Mouse (Mus musculus) kidney, embryonic 16.5 days (tissue): ENCODE measurements at regions not wholly inside any gene's neighbourhood (a gene's known extent, or its start where the extent isn't known, plus 50 kb on each side); places are given as distances from the start of the nearest gene placed in this dataset.

Experiments
- ATAC-seq: fragments of 200-750 bp; cut with Nextera tagmentation; 2 replicates; pipeline ENCODE4 v1.8.0; 2017; ENCODE audit warnings: moderate TSS enrichment; ENCODE audit not compliant: low FRiP score, low TSS enrichment
- H3K27ac ChIP-seq: fragments of 300-500 bp; sonication (generic); 2 replicates; pipeline ENCODE4 v1.5.1; 2014; ENCODE audit warnings: low read length
- H3K27me3 ChIP-seq: fragments of 300-500 bp; sonication (generic); 2 replicates; pipeline ENCODE4 v1.6.1; 2014; ENCODE audit warnings: low read length, control low read depth, mixed read lengths; ENCODE audit not compliant: insufficient read depth
- H3K36me3 ChIP-seq: fragments of 300-500 bp; sonication (generic); 2 replicates; pipeline ENCODE4 v1.6.1; 2014; ENCODE audit warnings: low read length, control low read depth, mixed read lengths; ENCODE audit not compliant: insufficient read depth
- H3K4me1 ChIP-seq: fragments of 300-500 bp; sonication (generic); 2 replicates; pipeline ENCODE4 v1.6.1; 2014; ENCODE audit warnings: low read length, control low read depth, mixed read lengths; ENCODE audit not compliant: insufficient read depth
- H3K4me2 ChIP-seq: fragments of 300-500 bp; sonication (generic); replicated peaks from 2 replicates; pipeline ENCODE4 v1.6.1; 2014; ENCODE audit warnings: low read depth, low read length
- H3K4me3 ChIP-seq: fragments of 300-500 bp; sonication (generic); 2 replicates; pipeline ENCODE4 v1.5.1; 2014; ENCODE audit warnings: mild to moderate bottlenecking, low read length
- H3K9ac ChIP-seq: fragments of 300-500 bp; sonication (generic); replicated peaks from 2 replicates; pipeline ENCODE4 v1.6.1; 2014; ENCODE audit warnings: low read length
- H3K9me3 ChIP-seq: fragments of 300-500 bp; sonication (generic); 2 replicates; pipeline ENCODE4 v1.6.1; 2016; ENCODE audit warnings: low read length, control low read depth
- WGBS: fragments of 180-500 bp; shearing (Covaris S2); extraction: QIAGEN DNeasy Blood & Tissue Kit; methylation state at CpG from one replicate; pipeline ENCODE4 v1.1.7; 2014; 5-methylcytosine and 5-hydroxymethylcytosine counted together

- Histone ChIP-seq H3K4me2 (peak overlapping the region; percentile 47), H3K9me3 (no peaks in the 10 kb centered on the region), H3K36me3 (no peaks in the 10 kb centered on the region), H3K4me1 (peaks cover 22% of the 10 kb centered on the region), H3K4me3 (peak overlapping the region; percentile 35), H3K9ac (peak overlapping the region; percentile 59), H3K27me3 (no peaks in the 10 kb centered on the region), H3K27ac (peak overlapping the region; percentile 6)
- 5% methylated on average over 25 of the region's 25 CpGs for WGBS
- peak; percentile 86 for ATAC-seq
Observed at GRCm38 (mm10) chr13:59971231-59972092, 148.5 kb upstream of the Tut7 start.

DNA sequence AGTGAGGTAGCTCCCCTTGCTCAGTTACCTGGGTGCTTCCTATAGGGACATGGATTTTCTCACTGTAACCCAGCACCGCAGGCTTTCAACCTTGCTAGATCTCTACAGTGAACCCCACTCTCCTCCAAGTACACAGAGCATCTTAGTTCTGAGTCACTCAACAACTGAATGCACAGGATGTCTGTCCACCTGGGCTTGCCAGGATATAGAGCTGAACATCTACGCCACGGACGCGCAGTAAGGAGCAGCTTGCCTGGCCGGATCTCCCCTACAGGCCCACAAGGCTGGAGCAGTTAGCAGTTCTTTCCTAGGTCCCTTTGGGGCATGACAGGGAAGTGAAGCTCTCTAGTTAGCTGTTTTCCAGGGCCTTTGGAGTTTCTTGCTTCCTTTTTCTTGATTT is 147.5 kb upstream of the Tut7 start:
- Histone ChIP-seq H3K9me3 (no peaks in the 10 kb centered on the region), H3K27me3 (no peaks in the 10 kb centered on the region), H3K27ac (no peak overlapping the region), H3K4me3 (no peak overlapping the region), H3K4me2 (no peak overlapping the region), H3K4me1 (peaks cover 23% of the 10 kb centered on the region), H3K36me3 (no peaks in the 10 kb centered on the region), H3K9ac (peak overlapping the region; percentile 59; the same call in 1 of the 2 replicates)
- WGBS: 57% methylated on average over 6 of the region's 6 CpGs
- no peak for ATAC-seq

DNA sequence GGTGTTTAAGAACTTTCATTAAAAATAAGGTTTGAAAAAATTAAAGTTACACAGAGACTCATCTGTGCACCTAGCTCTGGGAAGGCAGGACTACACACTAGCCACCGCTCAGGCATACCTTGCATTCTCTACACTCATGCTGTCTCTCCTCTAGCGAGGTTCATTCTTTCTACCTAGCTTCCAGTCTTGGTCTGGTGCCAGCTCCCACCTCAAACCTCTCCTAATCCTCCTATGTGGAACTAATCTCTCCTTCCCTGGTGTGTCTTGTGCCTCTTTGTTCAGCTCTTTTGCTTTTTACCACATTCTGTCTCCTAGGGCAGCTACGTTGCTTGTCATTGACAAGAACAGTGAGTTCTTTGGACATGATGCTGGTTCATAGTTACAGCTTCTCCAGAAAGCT is 146.5 kb upstream of the Tut7 start:
- no peak for ATAC-seq
- Histone ChIP-seq H3K4me3 (no peak overlapping the region), H3K9ac (no peak overlapping the region), H3K36me3 (no peaks in the 10 kb centered on the region), H3K27ac (no peak overlapping the region), H3K27me3 (no peaks in the 10 kb centered on the region), H3K4me1 (peaks cover 23% of the 10 kb centered on the region), H3K4me2 (no peak overlapping the region), H3K9me3 (no peaks in the 10 kb centered on the region)
- 80% methylated on average over 3 of the region's 3 CpGs for WGBS

DNA sequence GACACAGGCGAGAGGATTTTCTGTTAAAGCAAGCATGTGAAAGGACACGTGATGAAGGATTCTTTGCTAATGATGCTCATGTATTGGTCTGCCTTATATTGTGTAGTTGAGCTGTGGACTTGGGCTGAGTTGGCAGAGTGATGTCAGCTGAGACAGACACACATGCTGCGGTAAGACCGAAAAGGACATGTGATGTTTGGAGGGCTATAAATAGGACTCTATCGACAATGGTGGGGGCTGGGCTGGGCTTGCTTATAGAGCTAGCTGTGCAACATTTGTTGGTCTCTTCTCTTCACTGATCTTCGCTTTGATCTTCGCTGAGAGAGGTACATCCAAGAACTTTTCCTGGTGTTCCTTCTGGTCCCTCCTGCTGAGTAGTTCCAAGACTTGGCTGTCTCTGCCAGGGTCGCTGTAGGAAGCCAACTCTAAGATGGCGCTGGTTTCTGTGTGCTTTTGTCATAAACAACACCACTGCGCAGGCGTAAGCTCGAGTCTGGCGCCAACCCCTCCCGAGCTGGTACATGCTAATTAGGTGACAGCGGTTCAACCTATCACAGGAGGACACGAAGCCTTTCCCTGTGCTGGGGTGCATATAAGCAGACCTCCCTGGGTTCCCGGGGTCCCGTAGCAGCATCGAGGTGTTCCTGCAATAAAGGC is 145.8 kb upstream of the Tut7 start:
- 92% methylated on average over 19 of the region's 19 CpGs for WGBS
- Histone ChIP-seq H3K4me2 (no peak overlapping the region), H3K27me3 (no peaks in the 10 kb centered on the region), H3K4me1 (peaks cover 23% of the 10 kb centered on the region), H3K4me3 (no peak overlapping the region), H3K27ac (no peak overlapping the region), H3K36me3 (no peaks in the 10 kb centered on the region), H3K9ac (no peak overlapping the region), H3K9me3 (no peaks in the 10 kb centered on the region)
- no peak for ATAC-seq

DNA sequence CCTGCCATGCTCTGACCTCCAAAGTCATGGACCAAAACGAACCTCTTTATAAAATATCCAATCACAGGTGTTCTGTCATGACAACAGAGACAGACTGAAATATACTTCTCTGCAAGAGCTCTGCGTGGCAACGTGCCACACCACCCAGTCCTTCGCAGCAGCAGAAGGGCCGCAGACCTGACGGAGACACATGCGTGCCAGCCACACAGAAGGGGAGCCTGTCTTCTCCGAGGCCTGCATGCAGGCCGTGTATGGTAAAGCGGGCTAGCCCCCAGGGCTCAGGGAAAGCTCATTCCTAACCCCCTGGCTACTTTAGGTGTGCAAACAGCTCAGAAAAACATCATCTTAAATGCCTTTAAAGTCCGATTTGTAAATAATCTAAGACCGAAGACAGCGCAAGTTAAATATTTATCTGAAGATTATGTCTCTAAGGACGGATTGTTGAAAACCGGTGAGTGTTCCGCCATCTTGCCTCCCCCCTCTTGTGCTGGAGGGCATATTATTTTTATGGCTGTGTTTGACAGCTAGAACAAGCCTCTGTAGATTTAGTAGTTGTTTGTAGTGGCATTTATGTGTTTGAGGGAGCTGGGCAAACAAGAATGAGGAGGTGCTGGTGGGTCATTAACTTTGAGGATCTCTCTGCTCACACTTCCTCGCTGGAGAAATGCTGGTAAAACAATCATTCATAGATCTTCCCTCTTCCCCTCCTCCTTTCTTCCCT is 143.7 kb upstream of the Tut7 start:
- Histone ChIP-seq H3K9ac (no peak overlapping the region), H3K27ac (no peak overlapping the region), H3K4me2 (no peak overlapping the region), H3K9me3 (no peaks in the 10 kb centered on the region), H3K36me3 (no peaks in the 10 kb centered on the region), H3K4me3 (no peak overlapping the region), H3K27me3 (no peaks in the 10 kb centered on the region), H3K4me1 (peaks cover 24% of the 10 kb centered on the region)
- WGBS: 60% methylated on average over 17 of the region's 17 CpGs
- ATAC-seq: no peak

GRCm38 (mm10) chr13:59964981-59965380 is 142.0 kb upstream of the Tut7 start:
- no peak overlapping the region for H3K27ac ChIP-seq
- no peaks in the 10 kb centered on the region for H3K27me3 ChIP-seq
- H3K4me2 ChIP-seq: no peak overlapping the region
- no peak overlapping the region for H3K9ac ChIP-seq
- WGBS: 94% methylated on average over 2 of the region's 2 CpGs
- no peaks in the 10 kb centered on the region for H3K36me3 ChIP-seq
- H3K9me3 ChIP-seq: no peaks in the 10 kb centered on the region
- no peak for ATAC-seq
- no peak overlapping the region for H3K4me3 ChIP-seq
- peaks cover 13% of the 10 kb centered on the region; the same call in 1 of the 2 replicates for H3K4me1 ChIP-seq

DNA sequence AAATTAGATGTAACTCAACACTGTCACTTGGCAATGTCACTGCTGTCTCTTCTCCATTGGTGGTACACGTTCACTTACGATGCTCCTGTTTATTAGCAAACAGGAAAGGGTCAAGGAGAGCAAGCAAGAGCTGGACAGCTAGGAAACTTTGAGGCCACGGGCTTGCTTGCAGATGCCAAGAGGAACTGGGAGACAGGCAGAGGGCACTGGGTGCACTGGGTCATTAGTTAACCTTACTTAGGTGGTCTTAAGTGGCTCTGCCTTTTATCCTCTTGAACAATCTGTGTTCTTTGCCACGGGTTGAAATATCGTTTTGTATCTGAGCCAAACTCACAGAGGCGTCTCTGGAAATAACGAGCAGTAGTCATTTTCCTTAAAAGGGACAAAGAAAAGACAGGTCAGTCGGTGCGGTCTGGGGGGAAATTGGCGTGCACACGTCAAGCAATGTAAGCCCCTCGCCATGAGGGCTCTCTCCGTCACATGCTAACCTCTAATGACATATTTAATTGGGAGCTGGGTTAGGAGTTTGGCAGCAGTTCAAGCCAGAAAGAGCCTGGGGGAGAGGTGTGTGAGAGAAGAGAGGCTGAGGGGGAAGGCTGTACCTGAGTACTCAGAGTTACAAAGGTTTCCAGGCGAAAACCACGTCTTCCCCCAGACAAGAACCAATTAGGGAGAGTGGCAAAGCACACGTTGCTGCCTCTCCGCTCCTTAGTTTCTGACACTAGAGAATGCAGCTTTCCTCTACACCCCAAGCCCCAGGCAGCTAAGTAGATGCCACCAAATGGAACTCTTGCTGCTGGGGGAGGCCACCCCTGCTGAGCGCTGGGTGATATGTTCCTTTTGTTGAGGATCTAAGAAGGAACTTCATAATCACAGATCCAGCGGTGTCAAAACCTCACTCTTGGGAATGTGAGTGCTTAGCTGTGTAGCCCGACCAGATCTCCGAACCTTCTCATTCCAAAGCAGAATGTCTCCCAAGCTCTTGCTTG is 140.0 kb upstream of the Tut7 start:
- Histone ChIP-seq H3K4me1 (peaks cover 13% of the 10 kb centered on the region; the same call in 1 of the 2 replicates), H3K27ac (no peak overlapping the region), H3K4me3 (no peak overlapping the region), H3K27me3 (no peaks in the 10 kb centered on the region), H3K4me2 (no peak overlapping the region), H3K9me3 (no peaks in the 10 kb centered on the region), H3K9ac (0 out of 2 replicates have a peak overlapping the region, but pooled peaks have one; percentile 4), H3K36me3 (no peaks in the 10 kb centered on the region)
- no peak for ATAC-seq
- WGBS: 61% methylated on average over 21 of the region's 21 CpGs

DNA sequence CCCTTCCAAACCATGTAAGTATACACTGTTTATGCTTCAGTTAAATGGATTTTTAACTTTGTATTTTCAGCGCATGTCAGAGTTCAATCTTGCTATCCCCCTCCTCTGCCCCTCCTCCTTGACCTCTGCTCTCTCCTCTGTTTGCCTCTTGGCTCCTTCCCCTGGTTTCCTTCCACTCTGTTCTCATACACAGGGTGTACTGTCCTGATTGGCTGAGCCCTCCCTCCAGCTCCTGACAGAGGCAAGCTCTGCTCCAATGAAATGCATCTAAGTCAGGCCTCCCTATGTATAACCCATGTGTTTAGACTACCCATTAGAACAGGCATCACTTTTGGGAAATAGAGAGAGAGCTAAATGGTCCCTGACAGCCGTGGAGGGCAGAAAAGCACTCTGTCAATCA is 133.5 kb upstream of the Tut7 start:
- WGBS: 62% methylated on average over 2 of the region's 2 CpGs
- H3K9ac ChIP-seq: no peak overlapping the region
- 0 out of 2 replicates have a peak, but pooled peaks have one; percentile 35 for ATAC-seq
- H3K4me2 ChIP-seq: no peak overlapping the region
- no peaks in the 10 kb centered on the region for H3K36me3 ChIP-seq
- H3K27ac ChIP-seq: no peak overlapping the region
- H3K9me3 ChIP-seq: no peaks in the 10 kb centered on the region
- H3K4me3 ChIP-seq: no peak overlapping the region
- H3K4me1 ChIP-seq: no peaks in the 10 kb centered on the region
- H3K27me3 ChIP-seq: no peaks in the 10 kb centered on the region

DNA sequence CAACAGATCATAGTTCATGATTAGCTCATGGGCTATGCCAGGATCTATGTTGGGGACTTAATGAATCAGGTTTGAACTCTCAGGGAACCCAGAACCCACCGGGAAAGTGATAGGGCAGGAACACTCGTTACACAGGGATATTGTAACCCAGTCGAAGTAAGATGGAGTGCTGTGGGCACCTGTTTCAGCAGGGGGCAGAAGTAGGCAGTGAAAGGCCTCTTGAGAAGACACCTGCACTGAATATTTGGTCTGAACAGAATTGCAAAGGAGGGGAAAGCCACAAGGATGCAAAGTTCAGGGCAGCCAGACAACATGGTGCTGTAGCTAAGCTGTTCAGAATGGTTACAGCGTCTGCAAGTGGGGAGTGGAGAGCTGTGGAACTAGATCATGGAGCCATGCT is 129.9 kb upstream of the Tut7 start:
- Histone ChIP-seq H3K4me3 (no peak overlapping the region), H3K4me2 (no peak overlapping the region), H3K36me3 (no peaks in the 10 kb centered on the region), H3K9ac (no peak overlapping the region), H3K9me3 (no peaks in the 10 kb centered on the region), H3K4me1 (peaks cover 11% of the 10 kb centered on the region), H3K27ac (no peak overlapping the region), H3K27me3 (no peaks in the 10 kb centered on the region)
- 48% methylated on average over 4 of the region's 4 CpGs for WGBS
- ATAC-seq: no peak
